Mouse (Mus musculus) kidney, embryonic 16.5 days (tissue): Measurements from ENCODE around the gene Ahrr. TPM values are rescaled to one million over a fixed set of nuclear protein-coding genes. Genes with fewer than 3 reads are reported as not detected.

ENCODE experiments used
- ATAC-seq: fragments of 200-750 bp; cut with Nextera tagmentation; 2 replicates; pipeline ENCODE4 v1.8.0; 2017; ENCODE audit warnings: moderate TSS enrichment; ENCODE audit not compliant: low FRiP score, low TSS enrichment
- H3K27ac ChIP-seq: fragments of 300-500 bp; sonication (generic); 2 replicates; pipeline ENCODE4 v1.5.1; 2014; ENCODE audit warnings: low read length
- H3K27me3 ChIP-seq: fragments of 300-500 bp; sonication (generic); 2 replicates; pipeline ENCODE4 v1.6.1; 2014; ENCODE audit warnings: low read length, control low read depth, mixed read lengths; ENCODE audit not compliant: insufficient read depth
- H3K36me3 ChIP-seq: fragments of 300-500 bp; sonication (generic); 2 replicates; pipeline ENCODE4 v1.6.1; 2014; ENCODE audit warnings: low read length, control low read depth, mixed read lengths; ENCODE audit not compliant: insufficient read depth
- H3K4me1 ChIP-seq: fragments of 300-500 bp; sonication (generic); 2 replicates; pipeline ENCODE4 v1.6.1; 2014; ENCODE audit warnings: low read length, control low read depth, mixed read lengths; ENCODE audit not compliant: insufficient read depth
- H3K4me2 ChIP-seq: fragments of 300-500 bp; sonication (generic); replicated peaks from 2 replicates; pipeline ENCODE4 v1.6.1; 2014; ENCODE audit warnings: low read depth, low read length
- H3K4me3 ChIP-seq: fragments of 300-500 bp; sonication (generic); 2 replicates; pipeline ENCODE4 v1.5.1; 2014; ENCODE audit warnings: mild to moderate bottlenecking, low read length
- H3K9ac ChIP-seq: fragments of 300-500 bp; sonication (generic); replicated peaks from 2 replicates; pipeline ENCODE4 v1.6.1; 2014; ENCODE audit warnings: low read length
- H3K9me3 ChIP-seq: fragments of 300-500 bp; sonication (generic); 2 replicates; pipeline ENCODE4 v1.6.1; 2016; ENCODE audit warnings: low read length, control low read depth
- WGBS: fragments of 180-500 bp; shearing (Covaris S2); extraction: QIAGEN DNeasy Blood & Tissue Kit; methylation state at CpG from one replicate; pipeline ENCODE4 v1.1.7; 2014; 5-methylcytosine and 5-hydroxymethylcytosine counted together
- polyA plus RNA-seq: library from polyadenylated mRNA; unstranded; fragments of >200 nt; fragmentation: Nextera tagmentation; extraction: Ambion mirVana; gene quantifications from 2 replicates; pipeline ENCODE4 v1.2.1, GENCODE M21; 2015

Ahrr gene
- polyA plus RNA-seq, 1 experiment from 2014 or later: 0.55 TPM

GRCm38 (mm10) chr13:74183011-74183695 is 109.0 kb downstream of the Ahrr start:
- WGBS: 89% methylated on average over 5 of the region's 5 CpGs
- peaks cover 39% of the 10 kb centered on the region for H3K36me3 ChIP-seq
- no peak overlapping the region for H3K9ac ChIP-seq
- H3K9me3 ChIP-seq: no peaks in the 10 kb centered on the region
- no peak overlapping the region for H3K27ac ChIP-seq
- no peak overlapping the region for H3K4me2 ChIP-seq
- no peaks in the 10 kb centered on the region for H3K27me3 ChIP-seq
- no peaks in the 10 kb centered on the region for H3K4me1 ChIP-seq
- ATAC-seq: no peak
- no peak overlapping the region for H3K4me3 ChIP-seq

- H3K36me3 ChIP-seq: peaks cover 30% of the 10 kb centered on the region
- H3K9me3 ChIP-seq: no peaks in the 10 kb centered on the region
- no peak overlapping the region for H3K4me3 ChIP-seq
- ATAC-seq: no peak
- H3K4me1 ChIP-seq: no peaks in the 10 kb centered on the region
- H3K4me2 ChIP-seq: no peak overlapping the region
- WGBS: 92% methylated on average over 5 of the region's 5 CpGs
- H3K9ac ChIP-seq: no peak overlapping the region
- no peak overlapping the region for H3K27ac ChIP-seq
- no peaks in the 10 kb centered on the region for H3K27me3 ChIP-seq
These were observed 120.1 kb downstream of the Ahrr start for GRCm38 (mm10) chr13:74172036-74172435.

DNA sequence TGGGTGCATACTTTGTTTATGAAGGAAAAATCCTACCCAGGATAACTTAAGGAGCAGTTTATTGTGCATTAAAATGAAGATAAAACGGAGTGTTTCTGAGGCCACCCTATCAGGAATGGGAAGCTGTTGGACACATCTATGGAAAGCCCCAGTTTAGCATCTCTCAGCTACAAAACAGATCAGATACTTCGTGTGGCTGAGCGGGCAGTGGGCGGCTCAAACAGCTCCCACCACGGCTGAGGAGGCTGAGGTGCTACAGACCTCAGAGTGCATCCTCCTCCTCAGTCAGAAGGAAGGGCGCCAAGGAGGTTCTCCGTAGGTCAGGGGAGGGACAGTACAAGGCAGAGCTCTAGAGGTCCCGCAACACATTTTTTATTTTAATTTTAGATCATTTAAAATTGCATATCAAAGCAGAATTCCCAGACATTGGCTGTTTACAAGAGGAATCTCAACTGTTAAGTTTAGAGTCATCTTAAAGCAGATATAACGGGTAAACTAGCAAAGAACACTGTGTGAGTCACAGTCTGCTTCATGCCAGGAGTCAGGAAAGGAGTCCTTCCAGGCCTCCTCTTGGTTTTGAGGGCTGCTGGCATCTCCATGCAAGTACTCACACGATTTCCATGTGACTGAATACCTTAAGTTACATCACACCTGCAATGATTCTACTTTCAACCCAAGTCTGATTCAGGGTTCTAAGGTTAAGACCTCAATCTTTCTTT is 122.5 kb downstream of the Ahrr start:
- no peak overlapping the region for H3K27ac ChIP-seq
- no peak overlapping the region for H3K4me3 ChIP-seq
- peaks cover 24% of the 10 kb centered on the region for H3K36me3 ChIP-seq
- 85% methylated on average over 10 of the region's 10 CpGs for WGBS
- no peaks in the 10 kb centered on the region for H3K27me3 ChIP-seq
- no peaks in the 10 kb centered on the region for H3K9me3 ChIP-seq
- H3K9ac ChIP-seq: no peak overlapping the region
- no peak overlapping the region for H3K4me2 ChIP-seq
- ATAC-seq: no peak
- no peaks in the 10 kb centered on the region for H3K4me1 ChIP-seq

GRCm38 (mm10) chr13:74167492-74167891 is 124.6 kb downstream of the Ahrr start:
- no peak overlapping the region for H3K4me3 ChIP-seq
- H3K4me2 ChIP-seq: no peak overlapping the region
- 84% methylated on average over 2 of the region's 2 CpGs for WGBS
- H3K4me1 ChIP-seq: no peaks in the 10 kb centered on the region
- H3K9me3 ChIP-seq: no peaks in the 10 kb centered on the region
- no peak overlapping the region for H3K27ac ChIP-seq
- H3K27me3 ChIP-seq: no peaks in the 10 kb centered on the region
- ATAC-seq: 0 out of 2 replicates have a peak, but pooled peaks have one; percentile 40
- peaks cover 8% of the 10 kb centered on the region for H3K36me3 ChIP-seq
- no peak overlapping the region for H3K9ac ChIP-seq

DNA sequence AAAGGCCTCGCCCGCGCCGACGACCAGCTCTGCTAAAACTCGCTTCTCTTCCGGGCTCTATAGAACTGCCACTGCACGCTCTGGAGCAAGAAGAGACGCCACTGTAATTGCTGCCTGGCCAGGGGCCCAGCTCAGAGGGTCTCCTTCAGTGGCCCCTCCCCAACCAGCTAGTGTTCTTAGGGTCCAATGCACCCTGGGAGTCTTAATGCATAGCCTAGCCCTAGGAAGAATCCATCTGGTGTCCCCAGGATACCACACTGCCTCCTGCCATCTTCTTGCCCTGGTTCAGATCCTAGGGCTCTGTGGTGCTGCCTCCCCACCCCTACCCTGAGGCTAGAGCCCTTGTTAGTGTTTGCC is 125.1 kb downstream of the Ahrr start:
- ATAC-seq: peak; percentile 75
- no peaks in the 10 kb centered on the region for H3K9me3 ChIP-seq
- H3K27ac ChIP-seq: no peak overlapping the region
- no peaks in the 10 kb centered on the region for H3K4me1 ChIP-seq
- no peaks in the 10 kb centered on the region for H3K27me3 ChIP-seq
- peak overlapping the region; percentile 80 for H3K4me2 ChIP-seq
- H3K9ac ChIP-seq: peak overlapping the region; percentile 64
- 7% methylated on average over 9 of the region's 9 CpGs for WGBS
- H3K4me3 ChIP-seq: peak overlapping the region; percentile 59
- peaks cover 6% of the 10 kb centered on the region; the same call in 1 of the 2 replicates for H3K36me3 ChIP-seq

DNA sequence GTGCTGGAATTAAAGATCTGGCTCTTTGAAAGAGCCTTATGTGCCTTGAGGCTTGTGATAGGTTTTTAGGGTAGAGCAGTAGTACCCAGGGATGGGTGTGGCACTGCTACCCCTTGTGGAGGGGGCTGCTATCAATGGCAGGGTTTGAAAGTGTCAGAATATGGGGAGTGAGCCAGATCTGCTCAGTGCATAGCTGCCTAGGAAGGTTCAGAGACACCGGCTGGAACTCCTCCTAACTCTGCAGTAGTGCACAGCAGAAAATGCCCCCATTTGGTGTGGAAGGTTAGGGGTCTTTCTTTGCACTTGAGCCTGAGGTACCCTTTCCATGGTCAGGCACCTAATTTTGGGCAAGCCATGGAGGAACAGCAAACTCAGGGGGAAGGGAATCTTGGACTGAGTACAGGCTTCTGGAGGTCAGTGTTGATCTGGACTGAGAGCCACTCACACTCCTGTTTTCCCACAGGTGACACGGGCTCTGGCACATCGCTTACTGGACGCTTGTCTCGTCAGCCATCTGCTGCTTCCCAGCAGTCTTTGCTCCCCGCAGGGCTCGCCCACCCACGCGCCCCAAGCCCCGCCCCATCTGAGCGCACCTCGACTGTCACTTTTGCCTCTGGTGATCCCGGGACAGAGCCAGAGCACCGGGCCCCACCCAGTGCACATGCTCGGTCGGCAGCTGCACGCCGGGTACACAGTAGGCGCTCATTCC is 125.6 kb downstream of the Ahrr start:
- WGBS: 7% methylated on average over 19 of the region's 19 CpGs
- H3K9me3 ChIP-seq: no peaks in the 10 kb centered on the region
- H3K4me3 ChIP-seq: peak overlapping the region; percentile 59
- ATAC-seq: peak; percentile 83
- H3K27me3 ChIP-seq: no peaks in the 10 kb centered on the region
- H3K4me1 ChIP-seq: no peaks in the 10 kb centered on the region
- peaks cover under 1% of the 10 kb centered on the region; the same call in 1 of the 2 replicates for H3K36me3 ChIP-seq
- peak overlapping the region; percentile 64 for H3K9ac ChIP-seq
- H3K27ac ChIP-seq: no peak overlapping the region
- H3K4me2 ChIP-seq: peak overlapping the region; percentile 80

Other genes with a start within 250 kb of the Ahrr start
- gene Cep72, start 230.0 kb downstream of the Ahrr start, polyA plus RNA-seq: 17.8 and 18.4 TPM in 2 replicates
- gene Slc9a3, start 170.9 kb downstream of the Ahrr start, polyA plus RNA-seq: 3.7 and 4.2 TPM in 2 replicates
- gene Exoc3, start 83.6 kb downstream of the Ahrr start, polyA plus RNA-seq: 68.1 and 70.0 TPM in 2 replicates
- gene Pdcd6, start 25.2 kb upstream of the Ahrr start, polyA plus RNA-seq: 166 and 172 TPM in 2 replicates
- 383 and 417 TPM in 2 replicates for gene Sdha, start 57.9 kb upstream of the Ahrr start, polyA plus RNA-seq
- gene Ccdc127, start 58.0 kb upstream of the Ahrr start, polyA plus RNA-seq: 45.2 and 58.1 TPM in 2 replicates
- not detected in 2 replicates for gene Lrrc14b, start 71.7 kb upstream of the Ahrr start, polyA plus RNA-seq
- gene Zfp72, start 98.5 kb upstream of the Ahrr start, polyA plus RNA-seq: 7.1 and 8.6 TPM in 2 replicates
- gene Ftl1-ps1, start 107.4 kb upstream of the Ahrr start, polyA plus RNA-seq: 93.4 and 207 TPM in 2 replicates
- gene Zfp825, start 201.7 kb upstream of the Ahrr start, polyA plus RNA-seq: 25.7 and 27.4 TPM in 2 replicates